Mouse (Mus musculus) limb, embryonic 14.5 days (tissue): ENCODE data around the gene Mfsd4b4. TPM values are rescaled to one million over a fixed set of nuclear protein-coding genes. Genes with fewer than 3 reads are reported as not detected.

ENCODE experiments used
- ATAC-seq: fragments of 200-750 bp; cut with Nextera tagmentation; 2 replicates; pipeline ENCODE4 v1.8.0; 2017; ENCODE audit warnings: low read depth, moderate number of reproducible peaks, moderate TSS enrichment; ENCODE audit not compliant: low FRiP score
- DNase-seq: peaks from one replicate; pipeline ENCODE4 v3.0.0-alpha.2; 2015; ENCODE audit warnings: low spot score
- H3K27ac ChIP-seq: fragments of 300-500 bp; sonication (generic); replicated peaks from 2 replicates; pipeline ENCODE4 v1.5.1; 2014; ENCODE audit warnings: low read depth, mild to moderate bottlenecking, low read length, moderate library complexity, mixed read lengths
- H3K27me3 ChIP-seq: fragments of 300-500 bp; sonication (generic); 2 replicates; pipeline ENCODE4 v1.6.1; 2014; ENCODE audit warnings: low read length, mixed read lengths; ENCODE audit not compliant: control insufficient read depth, insufficient read depth
- H3K36me3 ChIP-seq: fragments of 300-500 bp; sonication (generic); 2 replicates; pipeline ENCODE4 v1.6.1; 2014; ENCODE audit warnings: mild to moderate bottlenecking, low read length, moderate library complexity, mixed read lengths; ENCODE audit not compliant: control insufficient read depth, insufficient read depth
- H3K4me1 ChIP-seq: fragments of 300-500 bp; sonication (generic); 2 replicates; pipeline ENCODE4 v1.6.1; 2014; ENCODE audit warnings: antibody characterized with exemption, low read length, mixed read lengths; ENCODE audit not compliant: control insufficient read depth, insufficient read depth
- H3K4me2 ChIP-seq: fragments of 300-500 bp; sonication (generic); replicated peaks from 2 replicates; pipeline ENCODE4 v1.6.1; 2014; ENCODE audit warnings: low read depth, mild to moderate bottlenecking, low read length, moderate library complexity; ENCODE audit not compliant: severe bottlenecking
- H3K4me3 ChIP-seq: fragments of 300-500 bp; sonication (generic); replicated peaks from 2 replicates; pipeline ENCODE4 v1.5.1; 2014; ENCODE audit warnings: low read length
- H3K9ac ChIP-seq: fragments of 300-500 bp; sonication (generic); 2 replicates; pipeline ENCODE4 v1.6.1; 2014; ENCODE audit warnings: mild to moderate bottlenecking, low read depth, low read length, moderate library complexity; ENCODE audit not compliant: severe bottlenecking
- H3K9me3 ChIP-seq: fragments of 300-500 bp; sonication (generic); 2 replicates; pipeline ENCODE4 v1.6.1; 2016; ENCODE audit warnings: low read length; ENCODE audit not compliant: control insufficient read depth
- POLR2A ChIP-seq: fragments of 200-500 bp; IDR thresholded peaks from 2 replicates; pipeline ENCODE4 v1.8.0; 2012; ENCODE audit warnings: inconsistent platforms, mild to moderate bottlenecking, moderate library complexity, borderline replicate concordance; ENCODE audit not compliant: insufficient read depth, insufficient read length; ENCODE audit errors: extremely low read depth
- WGBS: fragments of 180-500 bp; shearing (Covaris S2); extraction: QIAGEN DNeasy Blood & Tissue Kit; methylation state at CpG from one replicate; pipeline ENCODE4 v1.1.7; 2014; 5-methylcytosine and 5-hydroxymethylcytosine counted together
- polyA plus RNA-seq, 2 experiments: library from polyadenylated mRNA; depleted of rRNA in 1 of 2; stranded (reverse) in 1 of 2; unstranded in 1 of 2; fragments of >200 nt; fragmentation: Nextera tagmentation in 1 of 2; extraction: Ambion mirVana in 1 of 2; gene quantifications; 2 replicates each; pipeline versions ENCODE4 v1.2.1 to v1.2.3; 2012 to 2014

Gene Mfsd4b4
- polyA plus RNA-seq, 2 experiments, result 5.7 to 14.7 TPM

- no peak overlapping the region for H3K27ac ChIP-seq
- DNase-seq (no peak), ATAC-seq (no peak)
- H3K27me3 ChIP-seq, result no peaks in the 10 kb centered on the region
- WGBS, result 72% methylated on average over 13 of the region's 13 CpGs
- no peak overlapping the region for H3K4me3 ChIP-seq
- H3K4me2 ChIP-seq, result no peak overlapping the region
- H3K9me3 ChIP-seq, result no peaks in the 10 kb centered on the region
- no peaks in the 10 kb centered on the region for H3K36me3 ChIP-seq
- TF ChIP-seq POLR2A, result no peak
- H3K9ac ChIP-seq, result no peak overlapping the region
- no peaks in the 10 kb centered on the region for H3K4me1 ChIP-seq
Measured at GRCm38 (mm10) chr10:39908768-39909441, 9.9 kb upstream of the Mfsd4b4 start.

- Histone ChIP-seq H3K9ac (no peak overlapping the region), H3K27ac (no peak overlapping the region), H3K4me2 (no peak overlapping the region), H3K4me1 (no peaks in the 10 kb centered on the region), H3K27me3 (no peaks in the 10 kb centered on the region), H3K4me3 (no peak overlapping the region), H3K36me3 (no peaks in the 10 kb centered on the region), H3K9me3 (no peaks in the 10 kb centered on the region)
- TF ChIP-seq POLR2A, result no peak
- DNase-seq, result no peak
- WGBS, result 75% methylated on average over 10 of the region's 10 CpGs
- no peak for ATAC-seq
Measured at GRCm38 (mm10) chr10:39906799-39907658, 8.0 kb upstream of the Mfsd4b4 start.

GRCm38 (mm10) chr10:39904191-39904590, 5.2 kb upstream of the Mfsd4b4 start:
- Histone ChIP-seq H3K4me1 (no peaks in the 10 kb centered on the region), H3K9me3 (no peaks in the 10 kb centered on the region), H3K36me3 (no peaks in the 10 kb centered on the region), H3K4me3 (no peak overlapping the region), H3K27me3 (no peaks in the 10 kb centered on the region), H3K4me2 (no peak overlapping the region), H3K9ac (no peak overlapping the region), H3K27ac (no peak overlapping the region)
- TF ChIP-seq POLR2A, result no peak
- WGBS, result 64% methylated on average over 3 of the region's 3 CpGs
- no peak for DNase-seq
- no peak for ATAC-seq

GRCm38 (mm10) chr10:39896503-39896902, 2.5 kb downstream of the Mfsd4b4 start:
- no peak overlapping the region for H3K4me3 ChIP-seq
- peaks cover 8% of the 10 kb centered on the region; the same call in 1 of the 2 replicates for H3K4me1 ChIP-seq
- WGBS, result 80% methylated on average over 5 of the region's 5 CpGs
- DNase-seq (no peak), ATAC-seq (no peak)
- no peaks in the 10 kb centered on the region for H3K27me3 ChIP-seq
- no peak overlapping the region for H3K27ac ChIP-seq
- TF ChIP-seq POLR2A, result no peak
- H3K9ac ChIP-seq, result no peak overlapping the region
- no peak overlapping the region for H3K4me2 ChIP-seq
- H3K9me3 ChIP-seq, result no peaks in the 10 kb centered on the region
- peaks cover 2% of the 10 kb centered on the region; the same call in 1 of the 2 replicates for H3K36me3 ChIP-seq
